Mouse (Mus musculus): ENCODE measurements at regions not wholly inside any gene's neighbourhood (a gene's known extent, or its start where the extent isn't known, plus 50 kb on each side); places are given as distances from the start of the nearest gene placed in this dataset.
"Not testable (repeated sequence)": the region's sequence is repeated elsewhere in the genome, so short reads cannot be mapped to it uniquely, and the experiment has no call there.

GRCm38 (mm10) chr10:57046891-57047290 lies 439.3 kb upstream of the Hsf2 start:
- in situ Hi-C loops (cut with MboI; ENCODE audit: low pct_unique_long_range_greater_than_20kb in 1 of 2, low sequenced_read_pairs in 2 of 2, unreplicated experiment in 1 of 2), result no loop called here

GRCm38 (mm10) chr10:57047719-57048118 lies 438.5 kb upstream of the Hsf2 start:
- in situ Hi-C loops (cut with MboI; ENCODE audit: low pct_unique_long_range_greater_than_20kb in 1 of 2, low sequenced_read_pairs in 2 of 2, unreplicated experiment in 1 of 2), result no loop called here

- in situ Hi-C loops (cut with MboI; ENCODE audit: low pct_unique_long_range_greater_than_20kb in 1 of 2, low sequenced_read_pairs in 2 of 2, unreplicated experiment in 1 of 2), result not testable (repeated sequence)
Observed at GRCm38 (mm10) chr10:57053375-57053774, 432.8 kb upstream of the Hsf2 start.

GRCm38 (mm10) chr10:57090131-57090530 lies 396.1 kb upstream of the Hsf2 start:
- in situ Hi-C loops (cut with MboI; ENCODE audit: low pct_unique_long_range_greater_than_20kb in 1 of 2, low sequenced_read_pairs in 2 of 2, unreplicated experiment in 1 of 2), result no loop called here

- in situ Hi-C loops (cut with MboI; ENCODE audit: low pct_unique_long_range_greater_than_20kb in 1 of 2, low sequenced_read_pairs in 2 of 2, unreplicated experiment in 1 of 2), result no loop called here
Observed at GRCm38 (mm10) chr10:57095920-57096319, 390.3 kb upstream of the Hsf2 start.

GRCm38 (mm10) chr10:57113359-57113758 lies 372.8 kb upstream of the Hsf2 start:
- in situ Hi-C loops (cut with MboI; ENCODE audit: low pct_unique_long_range_greater_than_20kb in 1 of 2, low sequenced_read_pairs in 2 of 2, unreplicated experiment in 1 of 2), result no loop called here

GRCm38 (mm10) chr10:57114696-57115271 lies 371.4 kb upstream of the Hsf2 start:
- in situ Hi-C loops (cut with MboI; ENCODE audit: low pct_unique_long_range_greater_than_20kb in 1 of 2, low sequenced_read_pairs in 2 of 2, unreplicated experiment in 1 of 2), result no loop called here

- in situ Hi-C loops (cut with MboI; ENCODE audit: low pct_unique_long_range_greater_than_20kb in 1 of 2, low sequenced_read_pairs in 2 of 2, unreplicated experiment in 1 of 2), result no loop called here
Observed at GRCm38 (mm10) chr10:57121514-57121913, 364.7 kb upstream of the Hsf2 start.

GRCm38 (mm10) chr10:57127185-57127584 lies 359.0 kb upstream of the Hsf2 start:
- in situ Hi-C loops (cut with MboI; ENCODE audit: low pct_unique_long_range_greater_than_20kb in 1 of 2, low sequenced_read_pairs in 2 of 2, unreplicated experiment in 1 of 2), result no loop called here

GRCm38 (mm10) chr10:57156426-57156825 lies 329.8 kb upstream of the Hsf2 start:
- in situ Hi-C loops (cut with MboI; ENCODE audit: low pct_unique_long_range_greater_than_20kb in 1 of 2, low sequenced_read_pairs in 2 of 2, unreplicated experiment in 1 of 2), result no loop called here

GRCm38 (mm10) chr10:57156912-57157311 lies 329.3 kb upstream of the Hsf2 start:
- in situ Hi-C loops (cut with MboI; ENCODE audit: low pct_unique_long_range_greater_than_20kb in 1 of 2, low sequenced_read_pairs in 2 of 2, unreplicated experiment in 1 of 2), result no loop called here

GRCm38 (mm10) chr10:57160546-57160945 lies 325.6 kb upstream of the Hsf2 start:
- in situ Hi-C loops (cut with MboI; ENCODE audit: low pct_unique_long_range_greater_than_20kb in 1 of 2, low sequenced_read_pairs in 2 of 2, unreplicated experiment in 1 of 2), result no loop called here

GRCm38 (mm10) chr10:57163359-57163758 lies 322.8 kb upstream of the Hsf2 start:
- in situ Hi-C loops (cut with MboI; ENCODE audit: low pct_unique_long_range_greater_than_20kb in 1 of 2, low sequenced_read_pairs in 2 of 2, unreplicated experiment in 1 of 2), result no loop called here

- in situ Hi-C loops (cut with MboI; ENCODE audit: low pct_unique_long_range_greater_than_20kb in 1 of 2, low sequenced_read_pairs in 2 of 2, unreplicated experiment in 1 of 2), result no loop called here
Observed at GRCm38 (mm10) chr10:57183560-57183959, 302.6 kb upstream of the Hsf2 start.

GRCm38 (mm10) chr10:57210701-57211100 lies 275.5 kb upstream of the Hsf2 start:
- in situ Hi-C loops (cut with MboI; ENCODE audit: low pct_unique_long_range_greater_than_20kb in 1 of 2, low sequenced_read_pairs in 2 of 2, unreplicated experiment in 1 of 2), result no loop called here

GRCm38 (mm10) chr10:57231117-57231516 lies 255.1 kb upstream of the Hsf2 start:
- in situ Hi-C loops (cut with MboI; ENCODE audit: low pct_unique_long_range_greater_than_20kb in 1 of 2, low sequenced_read_pairs in 2 of 2, unreplicated experiment in 1 of 2), result no loop called here

- in situ Hi-C loops (cut with MboI; ENCODE audit: low pct_unique_long_range_greater_than_20kb in 1 of 2, low sequenced_read_pairs in 2 of 2, unreplicated experiment in 1 of 2), result no loop called here
Observed at GRCm38 (mm10) chr10:57281220-57281619, 205.0 kb upstream of the Hsf2 start.

- in situ Hi-C loops (cut with MboI; ENCODE audit: low pct_unique_long_range_greater_than_20kb in 1 of 2, low sequenced_read_pairs in 2 of 2, unreplicated experiment in 1 of 2), result no loop called here
Observed at GRCm38 (mm10) chr10:57282896-57283295, 203.3 kb upstream of the Hsf2 start.

GRCm38 (mm10) chr10:57291596-57291995 lies 194.6 kb upstream of the Hsf2 start:
- in situ Hi-C loops (cut with MboI; ENCODE audit: low pct_unique_long_range_greater_than_20kb in 1 of 2, low sequenced_read_pairs in 2 of 2, unreplicated experiment in 1 of 2), result no loop called here

- in situ Hi-C loops (cut with MboI; ENCODE audit: low pct_unique_long_range_greater_than_20kb in 1 of 2, low sequenced_read_pairs in 2 of 2, unreplicated experiment in 1 of 2), result no loop called here
Observed at GRCm38 (mm10) chr10:57313799-57314198, 172.4 kb upstream of the Hsf2 start.

- in situ Hi-C loops (cut with MboI; ENCODE audit: low pct_unique_long_range_greater_than_20kb in 1 of 2, low sequenced_read_pairs in 2 of 2, unreplicated experiment in 1 of 2), result no loop called here
Observed at GRCm38 (mm10) chr10:57317067-57317466, 169.1 kb upstream of the Hsf2 start.

All from mouse embryonic stem cell (cell line).